Mouse (Mus musculus): ENCODE results near the gene Parp12.
A peak's percentile ranks its signal among the peaks of the same experiment; 100 is the strongest.

Gene Parp12

GRCm38 (mm10) chr6:39117584-39118455, at the start of gene Parp12:
Gene Parp12, minus strand, starts transcription at chr6:39118349.
- peak; percentile 89 to 93 for DNase-seq

GRCm38 (mm10) chr6:39164891-39165290, 46.7 kb upstream of the Parp12 start:
- no peak for DNase-seq

GRCm38 (mm10) chr6:39161975-39162374, 43.8 kb upstream of the Parp12 start:
- no peak for DNase-seq

GRCm38 (mm10) chr6:39146041-39146440, 27.9 kb upstream of the Parp12 start:
- no peak for DNase-seq

GRCm38 (mm10) chr6:39132556-39132955, 14.4 kb upstream of the Parp12 start:
- DNase-seq = no peak

GRCm38 (mm10) chr6:39131480-39131879, 13.3 kb upstream of the Parp12 start:
- DNase-seq = no peak

- DNase-seq = no peak
Measured at GRCm38 (mm10) chr6:39124719-39125118, 6.6 kb upstream of the Parp12 start.

GRCm38 (mm10) chr6:39120685-39121084, 2.5 kb upstream of the Parp12 start:
- DNase-seq = no peak

- DNase-seq = no peak
Measured at GRCm38 (mm10) chr6:39118456-39118881, 320 bp upstream of the Parp12 start.

- DNase-seq = no peak
Measured at GRCm38 (mm10) chr6:39115438-39115837, 2.7 kb downstream of the Parp12 start.

GRCm38 (mm10) chr6:39113141-39113540, 5.0 kb downstream of the Parp12 start:
- no peak for DNase-seq

GRCm38 (mm10) chr6:39112701-39113100, 5.4 kb downstream of the Parp12 start:
- no peak for DNase-seq

GRCm38 (mm10) chr6:39106812-39107211, 11.3 kb downstream of the Parp12 start:
- no peak for DNase-seq

- DNase-seq = no peak
Measured at GRCm38 (mm10) chr6:39104631-39105030, 13.5 kb downstream of the Parp12 start.

GRCm38 (mm10) chr6:39076498-39076897, 41.7 kb downstream of the Parp12 start:
- DNase-seq = no peak

GRCm38 (mm10) chr6:39074186-39074585, 44.0 kb downstream of the Parp12 start:
- DNase-seq = no peak

GRCm38 (mm10) chr6:39072664-39073063, 45.5 kb downstream of the Parp12 start:
- DNase-seq = peak; percentile 34 to 58

- DNase-seq = peak; percentile 87 to 93
Measured at GRCm38 (mm10) chr6:39066935-39067578, 51.1 kb downstream of the Parp12 start.

GRCm38 (mm10) chr6:39063541-39063940, 54.6 kb downstream of the Parp12 start:
- DNase-seq = no peak

GRCm38 (mm10) chr6:39061180-39061579, 57.0 kb downstream of the Parp12 start:
- no peak for DNase-seq

- DNase-seq = peak; percentile 62 to 84
Measured at GRCm38 (mm10) chr6:39059547-39060497, 58.3 kb downstream of the Parp12 start.

GRCm38 (mm10) chr6:39058936-39059335, 59.2 kb downstream of the Parp12 start:
- peak in 1 of 2 experiments; percentile 58 for DNase-seq

- DNase-seq = no peak
Measured at GRCm38 (mm10) chr6:39058389-39058788, 59.8 kb downstream of the Parp12 start.

Data from kidney, postnatal 25 days (tissue).